Mouse (Mus musculus) liver, postnatal 0 days (tissue): ENCODE measurements around the gene Zfp652. TPM values are rescaled to one million over a fixed set of nuclear protein-coding genes. Genes with fewer than 3 reads are reported as not detected.

Source experiments
- ATAC-seq: fragments of 200-750 bp; cut with Nextera tagmentation; 2 replicates; pipeline ENCODE4 v1.8.0; 2017; ENCODE audit warnings: mild to moderate bottlenecking, moderate library complexity
- DNase-seq: peaks from one replicate; pipeline ENCODE4 v3.0.0-alpha.2; 2016
- H3K27ac ChIP-seq: fragments of 300-500 bp; sonication (generic); 2 replicates; pipeline ENCODE4 v1.5.1; 2014; ENCODE audit warnings: antibody characterized with exemption, moderate library complexity, mild to moderate bottlenecking, low read depth
- H3K27me3 ChIP-seq: fragments of 300-500 bp; sonication (generic); 2 replicates; pipeline ENCODE4 v1.6.1; 2014; ENCODE audit warnings: low read length, control low read depth, mixed read lengths; ENCODE audit not compliant: insufficient read depth
- H3K36me3 ChIP-seq: fragments of 300-500 bp; sonication (generic); replicated peaks from 2 replicates; pipeline ENCODE4 v1.6.1; 2014; ENCODE audit warnings: mild to moderate bottlenecking, control low read depth, low read length, moderate library complexity, mixed read lengths; ENCODE audit not compliant: insufficient read depth
- H3K4me1 ChIP-seq: fragments of 300-500 bp; sonication (generic); 2 replicates; pipeline ENCODE4 v1.6.1; 2014; ENCODE audit warnings: antibody characterized with exemption, mild to moderate bottlenecking, control low read depth; ENCODE audit not compliant: insufficient read depth
- H3K4me2 ChIP-seq: fragments of 300-500 bp; sonication (generic); 2 replicates; pipeline ENCODE4 v1.6.1; 2014; ENCODE audit warnings: low read depth, mild to moderate bottlenecking, low read length, moderate library complexity, mixed read lengths
- H3K4me3 ChIP-seq: fragments of 300-500 bp; sonication (generic); 2 replicates; pipeline ENCODE4 v1.5.1; 2014; ENCODE audit warnings: low read depth, low read length
- H3K9ac ChIP-seq: fragments of 300-500 bp; sonication (generic); replicated peaks from 2 replicates; pipeline ENCODE4 v1.6.1; 2014; ENCODE audit warnings: mild to moderate bottlenecking, moderate library complexity
- H3K9me3 ChIP-seq: fragments of 300-500 bp; sonication (generic); 2 replicates; pipeline ENCODE4 v1.6.1; 2016; ENCODE audit warnings: mild to moderate bottlenecking, control low read depth, low read length, mixed read lengths
- CTCF ChIP-seq: sonication (generic); IDR thresholded peaks from 2 replicates; pipeline ENCODE4 v1.5.1; 2016; ENCODE audit warnings: antibody characterized with exemption, low read depth
- EP300 ChIP-seq: IDR thresholded peaks from 2 replicates; pipeline ENCODE4 v1.6.1; 2016; ENCODE audit warnings: antibody characterized with exemption, low read depth, mild to moderate bottlenecking
- WGBS: fragments of 180-500 bp; shearing (Covaris S2); extraction: QIAGEN DNeasy Blood & Tissue Kit; methylation state at CpG from one replicate; pipeline ENCODE4 v1.1.7; 2014; ENCODE audit not compliant: insufficient replicate concordance; 5-methylcytosine and 5-hydroxymethylcytosine counted together
- polyA plus RNA-seq: library from polyadenylated mRNA; unstranded; fragments of >200 nt; fragmentation: Nextera tagmentation; extraction: Ambion mirVana; gene quantifications from 2 replicates; pipeline ENCODE4 v1.2.1, GENCODE M21; 2015

Zfp652 gene
- polyA plus RNA-seq, 1 experiment from 2014 or later = 5.6 TPM

DNA sequence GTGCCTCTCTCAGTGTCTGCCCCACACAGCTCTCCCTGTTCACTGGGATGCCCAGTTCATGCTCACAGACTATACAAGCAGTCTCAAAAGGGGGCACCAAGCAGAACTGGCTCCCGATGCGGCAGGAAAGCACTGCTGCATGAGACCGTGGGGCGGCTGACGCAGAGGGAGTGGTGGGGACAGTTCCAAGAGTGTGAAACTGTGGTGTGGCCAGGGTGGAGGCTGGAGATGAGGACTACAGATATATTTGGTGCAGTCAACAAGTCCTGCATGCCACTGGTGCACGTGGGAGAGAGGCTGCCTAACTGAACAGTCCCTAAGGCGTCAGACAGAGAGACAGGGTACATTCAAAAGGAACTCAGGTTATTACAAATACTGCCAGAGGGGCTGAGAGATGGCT is 23.5 kb upstream of the Zfp652 start:
- Histone ChIP-seq H3K4me1 (peaks cover 27% of the 10 kb centered on the region), H3K9ac (peak overlapping the region; percentile 53), H3K27ac (peak overlapping the region; percentile 93), H3K4me2 (peak overlapping the region; percentile 68), H3K36me3 (no peaks in the 10 kb centered on the region), H3K4me3 (peak overlapping the region; percentile 6), H3K27me3 (no peaks in the 10 kb centered on the region), H3K9me3 (no peaks in the 10 kb centered on the region)
- ATAC-seq (peak; percentile 84), DNase-seq (peak; percentile 66)
- WGBS = 13% methylated on average over 7 of the region's 7 CpGs
- TF ChIP-seq CTCF (no peak), EP300 (no peak)

DNA sequence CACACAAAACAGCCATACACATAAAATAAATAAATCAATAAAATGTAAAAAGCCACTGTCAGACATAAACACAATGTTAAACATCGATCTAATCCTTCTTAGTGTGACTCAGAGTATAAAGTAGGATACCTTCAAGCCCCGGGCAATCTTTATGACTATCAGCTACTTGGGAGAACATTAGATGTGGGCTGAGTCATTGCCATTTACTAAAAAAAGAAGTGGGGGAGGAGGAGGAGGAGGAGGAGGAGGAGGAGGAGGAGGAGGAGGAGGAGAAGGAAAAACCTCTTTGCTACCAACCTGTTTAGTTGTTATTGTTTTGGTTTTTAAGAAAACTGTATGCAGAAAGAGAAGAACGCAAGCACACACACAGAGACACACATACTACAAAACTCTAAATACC is 22.9 kb upstream of the Zfp652 start:
- DNase-seq (no peak), ATAC-seq (no peak)
- H3K4me1 ChIP-seq = peaks cover 27% of the 10 kb centered on the region
- H3K4me3 ChIP-seq = 0 out of 2 replicates have a peak overlapping the region, but pooled peaks have one; percentile 6
- H3K9ac ChIP-seq = 0 out of 2 replicates have a peak overlapping the region, but pooled peaks have one; percentile 53
- H3K27me3 ChIP-seq = no peaks in the 10 kb centered on the region
- no peaks in the 10 kb centered on the region for H3K9me3 ChIP-seq
- TF ChIP-seq CTCF = no peak
- TF ChIP-seq EP300 = no peak
- 60% methylated on average over 3 of the region's 3 CpGs for WGBS
- peak overlapping the region; percentile 68 for H3K4me2 ChIP-seq
- peak overlapping the region; percentile 93 for H3K27ac ChIP-seq
- no peaks in the 10 kb centered on the region for H3K36me3 ChIP-seq

DNA sequence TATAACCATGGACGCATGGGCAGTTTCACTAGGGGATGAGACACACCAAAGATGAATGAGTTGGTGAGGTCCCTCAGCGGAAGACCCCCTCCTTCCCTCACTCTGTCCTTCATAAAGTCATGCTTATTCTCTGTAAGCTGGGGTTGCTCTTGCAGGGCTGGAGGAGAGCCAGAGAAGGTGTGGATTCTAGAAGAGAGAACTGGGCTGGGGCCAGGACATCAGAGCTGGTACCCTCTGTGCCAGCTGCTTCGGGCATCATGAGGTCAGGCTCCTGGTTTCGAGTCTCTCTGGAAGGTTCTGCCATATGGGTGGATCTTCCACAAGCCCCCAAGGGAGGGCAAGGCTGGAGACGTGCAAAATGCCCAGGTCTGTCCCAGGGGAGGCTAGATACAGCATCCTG is 13.9 kb upstream of the Zfp652 start:
- H3K9me3 ChIP-seq = no peaks in the 10 kb centered on the region
- ATAC-seq (no peak), DNase-seq (no peak)
- H3K27ac ChIP-seq = no peak overlapping the region
- 78% methylated on average over 5 of the region's 5 CpGs for WGBS
- no peak overlapping the region for H3K9ac ChIP-seq
- no peaks in the 10 kb centered on the region for H3K36me3 ChIP-seq
- H3K4me3 ChIP-seq = no peak overlapping the region
- H3K27me3 ChIP-seq = no peaks in the 10 kb centered on the region
- TF ChIP-seq EP300 = no peak
- TF ChIP-seq CTCF = no peak
- peaks cover under 1% of the 10 kb centered on the region; the same call in 1 of the 2 replicates for H3K4me1 ChIP-seq
- H3K4me2 ChIP-seq = no peak overlapping the region

DNA sequence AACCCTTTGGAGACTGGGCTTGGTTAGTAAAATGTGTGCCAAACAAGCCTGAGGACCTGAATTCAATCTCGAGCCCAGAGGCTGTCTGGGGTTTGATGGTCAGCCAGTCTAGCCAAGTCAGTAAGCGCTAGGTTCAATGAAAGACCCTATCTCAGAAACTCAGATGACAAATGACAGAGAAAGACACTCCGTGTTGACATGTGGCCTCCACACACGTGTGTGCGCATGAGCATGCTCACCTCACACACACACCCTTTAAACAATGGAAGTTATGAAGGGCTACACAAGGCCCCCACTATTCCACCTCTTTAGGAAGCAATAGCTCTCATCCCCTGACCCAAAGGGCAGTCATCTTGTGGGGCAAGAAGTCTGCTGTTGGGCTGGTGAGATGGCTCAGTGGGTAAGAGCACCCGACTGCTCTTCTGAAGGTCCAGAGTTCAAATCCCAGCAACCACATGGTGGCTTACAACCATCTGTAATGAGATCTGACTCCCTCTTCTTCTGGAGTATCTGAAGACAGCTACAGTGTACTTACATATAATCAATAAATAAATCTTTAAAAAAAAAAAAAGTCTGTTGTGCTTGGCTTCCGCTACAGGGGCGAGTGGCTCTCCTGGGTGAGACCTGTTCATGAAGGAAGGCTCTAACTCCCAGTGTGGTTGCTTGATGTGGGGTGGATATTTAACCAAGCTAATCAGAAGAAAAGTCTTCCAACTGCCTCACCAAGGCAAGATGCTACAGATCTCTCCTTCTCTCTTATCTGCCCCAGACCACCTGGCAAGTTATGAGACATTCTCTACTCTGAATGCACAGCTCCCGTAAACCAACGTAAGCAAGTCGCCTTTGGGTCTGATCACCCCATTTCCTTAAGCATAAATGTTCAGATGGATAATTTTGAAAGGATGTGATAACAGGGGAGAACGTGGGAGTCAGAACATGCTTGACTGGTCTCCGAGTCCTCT is 11.4 kb upstream of the Zfp652 start:
- H3K4me3 ChIP-seq = no peak overlapping the region
- peaks cover 6% of the 10 kb centered on the region for H3K4me1 ChIP-seq
- H3K27ac ChIP-seq = peak overlapping the region; percentile 66
- ATAC-seq = peak; percentile 81
- 0 out of 2 replicates have a peak overlapping the region, but pooled peaks have one; percentile 5 for H3K9ac ChIP-seq
- WGBS = 67% methylated on average over 13 of the region's 13 CpGs
- TF ChIP-seq CTCF = no peak
- peak; percentile 96 for TF ChIP-seq EP300
- 0 out of 2 replicates have a peak overlapping the region, but pooled peaks have one; percentile 6 for H3K4me2 ChIP-seq
- no peaks in the 10 kb centered on the region for H3K36me3 ChIP-seq
- H3K27me3 ChIP-seq = no peaks in the 10 kb centered on the region
- DNase-seq = no peak
- H3K9me3 ChIP-seq = no peaks in the 10 kb centered on the region

DNA sequence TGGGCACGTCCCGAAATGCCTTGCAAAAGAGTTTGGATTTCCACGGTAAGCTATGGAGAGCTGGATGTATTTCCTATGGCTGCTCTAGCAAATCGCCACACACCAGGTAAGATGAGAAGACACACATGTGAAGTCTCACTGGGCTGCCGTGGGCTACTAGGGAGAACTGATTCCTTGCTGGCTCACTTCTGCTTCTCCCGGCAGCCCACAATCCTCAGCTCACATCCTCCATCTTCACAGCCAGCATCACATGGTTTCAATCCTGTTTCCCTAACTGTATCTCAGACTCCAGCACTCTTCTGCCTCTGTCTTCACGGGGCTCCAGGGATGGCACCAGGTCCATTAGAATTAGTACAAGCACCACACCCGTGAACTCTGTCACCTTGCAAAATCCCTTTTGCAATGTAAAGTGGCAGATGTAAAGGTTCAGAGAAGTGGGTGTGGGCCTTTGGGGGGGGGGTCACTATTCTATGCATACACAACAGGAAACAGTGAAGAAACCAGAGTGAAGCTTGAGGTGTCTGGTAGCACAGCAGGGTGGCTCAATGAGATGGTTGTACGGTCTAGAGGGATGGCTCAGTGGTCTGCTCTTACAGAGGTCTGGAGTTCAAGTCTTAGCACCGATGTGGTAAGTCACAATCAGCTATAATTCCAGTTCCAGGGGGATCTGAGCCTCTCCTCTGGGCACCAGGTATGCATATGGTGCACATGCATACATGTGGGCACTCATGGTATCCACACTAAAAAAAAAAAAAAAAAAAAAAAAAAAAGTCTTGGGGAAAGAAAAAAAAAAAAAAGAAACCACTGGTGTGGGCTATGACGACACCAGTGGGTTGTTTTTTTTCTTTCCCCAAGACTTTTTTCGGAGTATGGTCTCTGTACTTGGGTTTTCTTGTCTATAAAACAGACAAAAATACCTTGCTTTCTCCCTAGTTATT is 8.2 kb upstream of the Zfp652 start:
- WGBS = 73% methylated on average over 12 of the region's 12 CpGs
- DNase-seq (no peak), ATAC-seq (no peak)
- TF ChIP-seq EP300 (no peak), CTCF (no peak)
- Histone ChIP-seq H3K4me1 (peaks cover 13% of the 10 kb centered on the region), H3K27ac (no peak overlapping the region), H3K9ac (no peak overlapping the region), H3K27me3 (no peaks in the 10 kb centered on the region), H3K4me2 (no peak overlapping the region), H3K4me3 (no peak overlapping the region), H3K9me3 (no peaks in the 10 kb centered on the region), H3K36me3 (no peaks in the 10 kb centered on the region)

DNA sequence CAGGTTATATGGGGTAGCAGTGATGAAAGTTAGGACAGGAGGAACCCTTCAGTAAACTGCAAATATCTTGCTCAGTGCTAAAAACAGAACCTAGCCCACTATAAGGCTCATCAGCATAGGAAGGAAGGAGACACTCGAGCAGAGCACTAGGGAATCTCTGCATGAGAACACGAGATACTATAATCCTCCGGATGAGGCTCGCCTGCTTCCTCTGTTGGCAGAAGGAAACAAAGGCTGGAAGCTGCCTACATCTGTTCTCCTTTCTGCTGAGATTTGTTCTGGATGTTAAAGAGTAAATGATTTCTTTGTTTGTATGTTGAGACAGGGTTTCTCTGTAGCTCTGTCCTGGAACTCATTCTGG is 7.5 kb upstream of the Zfp652 start:
- Histone ChIP-seq H3K4me1 (peaks cover 13% of the 10 kb centered on the region), H3K9ac (no peak overlapping the region), H3K4me2 (no peak overlapping the region), H3K9me3 (no peaks in the 10 kb centered on the region), H3K27me3 (no peaks in the 10 kb centered on the region), H3K36me3 (no peaks in the 10 kb centered on the region), H3K27ac (no peak overlapping the region), H3K4me3 (no peak overlapping the region)
- DNase-seq = no peak
- WGBS = 58% methylated on average over 4 of the region's 4 CpGs
- ATAC-seq = no peak
- TF ChIP-seq CTCF = no peak
- TF ChIP-seq EP300 = no peak
